Mouse (Mus musculus): ENCODE data around the gene Fas.

GRCm38 (mm10) chr19:34273073-34273472 lies 17.4 kb upstream of the Fas start:
- TF ChIP-seq CTCF (IDR thresholded peaks at IDR 0.05; ENCODE audit: low read depth), result no peak
- no peak for TF ChIP-seq EP300 (IDR thresholded peaks at IDR 0.05; ENCODE audit: low read depth)

Data from heart, postnatal 0 days (tissue).